Mouse (Mus musculus): ENCODE data around the gene Ntf3.

DNA sequence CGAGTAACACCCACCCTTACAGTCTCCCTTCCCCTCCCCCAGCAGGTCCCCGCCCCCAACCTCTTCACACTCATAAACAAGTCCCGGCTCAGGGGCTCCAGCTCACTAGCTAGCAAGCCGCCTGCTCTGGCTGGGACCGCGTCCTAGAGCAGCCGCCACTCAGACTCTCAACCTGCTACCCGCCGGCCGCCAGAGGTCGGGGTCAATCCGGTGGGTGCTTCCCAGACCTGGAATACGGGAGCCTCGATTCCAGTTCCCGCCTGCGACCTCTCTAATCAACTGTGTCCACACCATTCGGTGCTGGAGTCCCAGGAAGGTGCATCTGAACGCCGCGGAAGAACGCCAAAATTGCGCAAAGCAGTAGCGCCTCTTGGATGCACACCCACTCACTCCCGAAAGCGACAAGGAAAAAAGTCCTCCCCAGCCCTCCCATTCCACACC lies 3.5 kb downstream of the Ntf3 start:
- TF ChIP-seq ZKSCAN1 (IDR thresholded peaks at IDR 0.05; ENCODE audit: low read depth, low read length) (no peak), CTCF (IDR thresholded peaks at IDR 0.05 in 2 of 3, conservative IDR thresholded peaks at IDR 0.05 in 1 of 3; ENCODE audit: control insufficient read depth in 1 of 3, insufficient read depth in 1 of 3, low read depth in 2 of 3, low read length in 3 of 3, poor library complexity in 1 of 3, severe bottlenecking in 1 of 3) (no peak), EP300 (IDR thresholded peaks at IDR 0.05; ENCODE audit: low read depth in 1 of 2, low read length in 2 of 2) (no peak), CHD2 (IDR thresholded peaks at IDR 0.05; ENCODE audit: low read length) (no peak), TCF12 (IDR thresholded peaks at IDR 0.05; ENCODE audit: low read depth, low read length) (no peak), MEF2A (IDR thresholded peaks at IDR 0.05; ENCODE audit: extremely low read depth, insufficient replicate concordance, low read depth, low read length, poor library complexity, severe bottlenecking) (no peak), MAZ (IDR thresholded peaks at IDR 0.05; ENCODE audit: low read depth, low read length) (no peak), ZMIZ1 (IDR thresholded peaks at IDR 0.05; ENCODE audit: low read depth, low read length) (no peak)
